Mouse (Mus musculus) c-Kit-positive CD71-negative TER-119-negative erythroid progenitor cells, embryonic 14.5 days (primary cell): ENCODE results near the gene Clic4.

Source experiments
- DNase-seq: peaks from one replicate; pipeline ENCODE4 v3.0.0-alpha.2; 2013; ENCODE audit warnings: low read depth

Clic4 gene

GRCm38 (mm10) chr4:135258521-135258920 is 14.1 kb downstream of the Clic4 start:
- no peak for DNase-seq

- no peak for DNase-seq
These were observed 14.6 kb downstream of the Clic4 start for GRCm38 (mm10) chr4:135257881-135258476.

- DNase-seq: no peak
These were observed 15.8 kb downstream of the Clic4 start for GRCm38 (mm10) chr4:135256536-135257450.

DNA sequence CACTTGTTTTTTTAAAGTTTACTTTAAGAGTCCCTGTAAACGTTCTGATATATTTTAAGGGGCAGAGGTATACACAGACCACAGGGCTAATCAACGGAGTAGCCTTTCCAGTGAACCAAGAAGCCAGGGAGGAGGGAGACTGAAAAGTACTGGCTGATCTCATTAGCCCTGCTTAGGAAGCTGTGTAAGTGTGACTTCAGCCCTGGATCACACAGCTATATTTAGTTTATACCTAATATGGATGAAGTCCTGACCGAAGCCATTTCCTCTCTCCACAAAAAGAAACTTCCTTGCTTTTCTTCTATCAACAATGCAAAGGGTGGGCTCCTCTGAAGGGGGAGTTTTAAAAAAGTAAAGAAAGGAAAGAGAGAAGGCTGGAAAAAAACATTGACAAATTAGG is 17.8 kb downstream of the Clic4 start:
- no peak for DNase-seq

DNA sequence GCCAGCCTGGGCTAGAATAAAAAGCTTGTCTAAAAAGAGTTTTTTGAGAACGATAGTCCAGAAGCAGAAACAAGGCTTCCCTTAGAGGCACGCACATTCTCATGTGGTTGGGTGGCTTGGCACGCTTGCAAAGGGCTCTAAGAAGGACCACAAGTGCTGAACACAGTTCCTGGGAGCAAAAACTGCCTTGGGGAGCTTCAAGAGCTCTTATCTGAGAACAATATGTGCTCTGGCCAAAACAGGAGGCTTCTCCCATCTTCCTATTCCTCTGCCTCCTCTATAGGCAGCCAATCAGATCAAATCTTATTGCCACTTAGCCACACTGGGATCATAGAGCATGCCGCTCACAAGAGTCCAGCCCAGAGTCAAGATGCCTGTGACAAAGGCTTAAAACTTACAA is 18.3 kb downstream of the Clic4 start:
- no peak for DNase-seq

GRCm38 (mm10) chr4:135253239-135254039 is 19.2 kb downstream of the Clic4 start:
- no peak for DNase-seq

DNA sequence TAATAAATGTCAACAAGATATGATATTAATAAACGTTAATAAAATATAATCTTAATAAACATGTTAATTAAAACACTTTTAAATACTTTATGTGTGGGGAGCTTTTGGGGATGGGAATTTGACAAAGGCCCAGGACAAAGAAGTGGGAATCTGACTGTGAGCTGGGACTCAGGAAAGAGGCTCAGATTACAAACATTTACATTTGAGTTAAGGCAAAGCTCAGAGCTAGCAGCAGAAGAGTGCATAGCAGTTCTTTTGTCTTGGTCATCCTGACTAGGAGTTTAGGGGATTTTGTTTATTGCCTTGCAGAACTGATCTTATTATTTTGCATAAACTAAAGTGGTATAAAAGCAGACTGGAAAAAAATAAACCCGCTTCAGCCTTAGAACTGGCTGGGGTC is 20.8 kb downstream of the Clic4 start:
- no peak for DNase-seq

- no peak for DNase-seq
These were observed 24.2 kb downstream of the Clic4 start for GRCm38 (mm10) chr4:135248250-135249018.

DNA sequence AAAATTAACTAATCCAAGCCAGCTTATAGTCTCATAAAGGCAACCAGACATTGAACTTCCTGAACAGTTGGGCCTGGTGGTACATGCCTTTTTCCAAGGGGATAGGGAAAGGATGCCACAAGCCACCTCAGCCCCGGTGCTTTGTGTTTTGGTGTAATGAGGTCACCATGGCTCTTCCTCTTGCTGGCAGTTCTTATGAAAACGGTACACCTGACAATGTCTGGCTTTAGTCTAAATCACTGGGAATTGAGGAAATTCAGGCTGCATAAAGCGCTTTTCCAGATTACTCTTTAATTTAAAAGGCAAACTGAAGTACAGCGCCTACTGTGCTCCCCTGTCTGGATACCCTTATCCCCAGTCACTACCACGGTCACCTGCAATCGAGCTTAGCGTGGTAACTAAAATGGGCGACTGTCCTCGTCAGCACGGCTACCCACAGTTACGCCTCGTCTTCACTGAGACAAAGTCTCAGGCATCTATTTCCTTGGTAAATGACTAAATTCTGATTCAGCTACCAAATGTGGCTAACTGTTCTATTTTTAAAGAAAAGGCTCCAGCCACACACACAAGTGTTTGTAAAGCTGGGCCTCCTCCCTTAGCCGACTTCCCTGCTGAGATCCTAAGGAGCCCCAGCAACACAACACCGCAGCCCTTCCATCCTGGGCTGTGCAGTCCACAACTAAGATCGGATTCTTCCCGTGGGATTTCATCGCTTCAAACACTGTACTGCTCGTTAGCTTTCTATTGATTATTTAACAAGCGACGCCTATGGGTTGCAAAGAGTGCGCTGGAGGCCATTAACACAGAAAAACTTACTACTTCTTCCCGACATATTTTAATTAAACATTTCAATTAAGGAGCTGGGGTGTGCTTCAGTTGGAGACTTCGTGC is 25.5 kb downstream of the Clic4 start:
- no peak for DNase-seq

DNA sequence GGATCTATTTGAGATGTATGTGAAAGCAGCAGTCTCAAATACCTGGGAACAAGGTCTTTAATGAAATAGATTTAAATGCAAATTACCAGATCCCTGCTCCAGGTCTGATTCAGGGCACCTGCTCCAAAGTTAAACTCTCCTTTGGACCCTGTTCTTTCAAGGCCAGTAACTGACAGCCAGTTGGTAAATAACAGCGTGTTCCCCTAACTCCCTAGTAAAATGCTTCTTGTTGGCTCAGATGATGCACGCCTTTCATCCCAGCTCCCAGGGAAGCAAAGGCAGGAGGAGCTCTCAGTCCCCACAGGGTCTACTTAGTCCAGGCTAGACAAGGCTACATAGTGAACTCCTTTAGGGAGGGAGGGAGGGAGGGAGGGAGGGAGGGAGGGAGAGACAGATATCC is 26.2 kb downstream of the Clic4 start:
- DNase-seq: no peak

- no peak for DNase-seq
These were observed 26.8 kb downstream of the Clic4 start for GRCm38 (mm10) chr4:135245841-135246240.

- no peak for DNase-seq
These were observed 28.3 kb downstream of the Clic4 start for GRCm38 (mm10) chr4:135244335-135244734.

- DNase-seq: no peak
These were observed 29.6 kb downstream of the Clic4 start for GRCm38 (mm10) chr4:135242913-135243541.

GRCm38 (mm10) chr4:135242383-135242782 is 30.2 kb downstream of the Clic4 start:
- no peak for DNase-seq

GRCm38 (mm10) chr4:135241669-135242068 is 30.9 kb downstream of the Clic4 start:
- DNase-seq: no peak

GRCm38 (mm10) chr4:135241106-135241505 is 31.5 kb downstream of the Clic4 start:
- DNase-seq: no peak

- DNase-seq: no peak
These were observed 32.3 kb downstream of the Clic4 start for GRCm38 (mm10) chr4:135240329-135240728.

GRCm38 (mm10) chr4:135238706-135239510 is 33.7 kb downstream of the Clic4 start:
- DNase-seq: no peak

DNA sequence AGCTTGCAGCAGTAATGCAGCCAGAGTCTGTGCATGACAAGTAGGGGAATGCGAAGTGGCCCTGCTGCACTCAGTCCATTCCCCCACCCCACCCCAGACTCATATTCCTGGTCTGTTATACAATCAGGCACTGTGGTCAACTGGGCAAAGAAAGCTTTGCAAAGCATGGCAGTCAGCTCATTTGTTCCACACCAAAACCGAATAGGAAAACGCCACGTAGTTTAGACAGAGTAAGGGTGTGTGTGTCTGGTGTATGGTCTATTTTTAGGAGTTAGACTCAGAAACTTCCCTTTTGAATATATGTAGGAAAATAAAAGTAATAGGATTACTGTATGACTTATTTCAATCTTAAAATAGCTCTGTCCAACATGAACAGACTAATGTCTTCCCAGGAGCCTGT is 36.0 kb downstream of the Clic4 start:
- DNase-seq: no peak

DNA sequence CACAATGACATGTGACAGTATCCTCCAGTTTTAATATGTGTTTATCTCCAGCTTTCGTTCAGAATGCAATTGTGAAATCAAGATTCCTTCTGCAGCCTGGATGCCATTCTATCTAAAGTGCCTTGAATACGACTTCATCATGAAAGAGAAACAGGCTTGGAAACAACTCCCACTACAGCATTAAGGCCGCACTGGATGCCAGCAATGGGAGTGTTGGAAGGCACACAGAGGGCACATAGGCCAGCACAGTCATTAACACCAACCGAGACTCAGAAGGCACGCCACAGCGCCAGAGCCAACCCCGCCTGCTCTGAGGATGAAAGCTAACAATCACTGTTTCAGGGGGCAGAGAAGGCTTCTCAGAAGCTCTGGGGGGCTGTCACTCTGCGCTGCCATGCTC is 37.1 kb downstream of the Clic4 start:
- no peak for DNase-seq
